Mouse (Mus musculus): ENCODE results near the gene Skint9. TPM values are rescaled to one million over a fixed set of nuclear protein-coding genes. Genes with fewer than 3 reads are reported as not detected.
"Not testable (repeated sequence)": the region's sequence is repeated elsewhere in the genome, so short reads cannot be mapped to it uniquely, and the experiment has no call there.

The Skint9 gene
- not detected in 2 replicates for polyA plus RNA-seq (2015; fragmentation: Nextera tagmentation; extraction: Ambion mirVana)

- H3K4me3 ChIP-seq (replicated peaks): no peak within 1 kb of the TSS
- no peaks in the 10 kb centered on the region for H3K27me3 ChIP-seq
- H3K36me3 ChIP-seq: no peaks in the 10 kb centered on the region
- no peaks in the 10 kb centered on the region for H3K4me1 ChIP-seq (replicated peaks)
- peaks cover 29% of the 10 kb centered on the region for H3K9me3 ChIP-seq
- no peak for ATAC-seq
- no peak within 1 kb of the TSS for H3K27ac ChIP-seq
- no peak within 1 kb of the TSS for H3K4me2 ChIP-seq (replicated peaks)
- H3K9ac ChIP-seq (replicated peaks): no peak within 1 kb of the TSS
Observed at GRCm38 (mm10) chr4:112433885-112434284, at the start of gene Skint9. Skint9 (minus strand) TSS chr4:112433985.

DNA sequence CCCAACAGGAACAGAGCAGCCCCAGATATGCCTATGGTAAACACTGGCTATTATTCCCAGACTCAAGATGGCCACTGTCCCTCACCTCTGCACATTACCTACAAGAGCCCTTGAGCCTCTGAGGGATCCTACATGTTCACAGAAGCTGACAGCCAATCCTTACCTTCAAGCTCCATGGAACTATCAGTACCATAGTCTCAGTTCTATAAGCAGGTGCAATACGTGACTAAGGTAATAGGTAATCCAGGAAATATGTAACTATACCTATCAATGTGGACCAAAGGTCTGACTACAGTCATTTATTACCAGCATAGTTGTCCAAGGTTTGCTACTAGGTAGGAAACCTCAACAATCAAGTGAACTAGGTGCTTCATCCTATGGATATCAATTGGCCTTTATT is 1.1 kb downstream of the Skint9 start:
- no peaks in the 10 kb centered on the region for H3K4me1 ChIP-seq (replicated peaks)
- H3K36me3 ChIP-seq: no peaks in the 10 kb centered on the region
- H3K4me3 ChIP-seq (replicated peaks): no peak overlapping the region
- no peaks in the 10 kb centered on the region for H3K27me3 ChIP-seq
- H3K4me2 ChIP-seq (replicated peaks): no peak overlapping the region
- peaks cover 23% of the 10 kb centered on the region for H3K9me3 ChIP-seq
- WGBS: 56% methylated on average over 1 of the region's 1 CpGs
- H3K27ac ChIP-seq: no peak overlapping the region
- ATAC-seq: no peak
- no peak overlapping the region for H3K9ac ChIP-seq (replicated peaks)

- Histone ChIP-seq H3K4me2 (replicated peaks) (no peak overlapping the region), H3K27me3 (no peaks in the 10 kb centered on the region), H3K9me3 (peaks cover 20% of the 10 kb centered on the region), H3K4me1 (replicated peaks) (no peaks in the 10 kb centered on the region), H3K27ac (no peak overlapping the region), H3K36me3 (no peaks in the 10 kb centered on the region), H3K4me3 (replicated peaks) (no peak overlapping the region), H3K9ac (replicated peaks) (no peak overlapping the region)
- ATAC-seq: no peak
Observed at GRCm38 (mm10) chr4:112432223-112432622, 1.6 kb downstream of the Skint9 start.

DNA sequence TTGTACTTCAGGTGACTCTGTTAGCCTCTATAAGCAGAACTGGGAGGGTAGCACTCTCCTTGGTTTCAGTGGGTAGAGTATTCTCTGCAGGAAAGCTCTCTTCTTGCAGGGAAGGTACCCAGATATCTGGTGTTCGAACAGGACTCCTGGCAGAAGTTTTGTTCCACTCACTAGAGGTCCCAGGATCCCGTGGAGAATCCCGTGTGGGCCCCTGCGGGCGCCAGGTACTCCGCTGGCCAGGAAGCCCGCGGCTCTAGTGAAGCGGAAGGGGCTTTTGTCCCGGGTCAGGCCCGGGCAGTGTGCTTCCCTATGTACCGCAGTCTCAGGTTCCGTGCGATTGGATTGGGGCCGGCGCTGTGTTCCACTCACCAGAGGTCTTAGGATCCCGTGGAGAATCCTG is 84.7 kb downstream of the Skint9 start:
- H3K27ac ChIP-seq; H3K9me3 ChIP-seq; H3K36me3 ChIP-seq; H3K9ac ChIP-seq (replicated peaks); ATAC-seq; H3K27me3 ChIP-seq; H3K4me1 ChIP-seq (replicated peaks); H3K4me3 ChIP-seq (replicated peaks); H3K4me2 ChIP-seq (replicated peaks): not testable (repeated sequence)
- 93% methylated on average over 17 of the region's 17 CpGs for WGBS

Other genes with a start within 250 kb of the Skint9 start
- gene Skint3, start 201.7 kb downstream of the Skint9 start, polyA plus RNA-seq (2015; fragmentation: Nextera tagmentation; extraction: Ambion mirVana): not detected in 2 replicates
- gene Skint2, start 123.2 kb upstream of the Skint9 start, polyA plus RNA-seq (2015; fragmentation: Nextera tagmentation; extraction: Ambion mirVana): not detected in 2 replicates

Measured in midbrain, embryonic 13.5 days (tissue).